Mouse (Mus musculus): Measurements from ENCODE around the gene Anapc15-ps.
A peak's percentile ranks its signal among the peaks of the same experiment; 100 is the strongest.

The Anapc15-ps gene

DNA sequence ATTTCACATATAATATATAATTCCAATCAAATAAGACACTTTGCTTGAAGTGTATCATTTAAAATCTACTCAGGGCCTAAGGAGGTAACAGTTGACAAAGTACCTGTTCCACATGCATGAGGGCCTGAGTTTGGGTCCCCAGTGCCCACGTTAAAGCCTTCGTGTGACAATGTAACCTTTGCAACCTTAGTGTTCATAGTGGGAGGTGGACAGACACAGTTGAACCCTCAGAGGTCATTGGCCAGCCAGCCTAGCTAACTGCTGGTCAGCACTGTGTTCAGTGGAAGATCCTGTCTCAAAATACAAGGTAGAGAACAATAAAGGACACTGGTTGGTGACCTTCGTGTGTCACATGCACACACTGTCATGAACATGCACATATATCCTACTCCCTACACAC, 4.2 kb downstream of the Anapc15-ps start:
- DNase-seq (ENCODE audit: low spot score), result no peak

- no peak for DNase-seq (ENCODE audit: low spot score)
Measured at GRCm38 (mm10) chr10:95667371-95668030, 5.8 kb downstream of the Anapc15-ps start.

DNA sequence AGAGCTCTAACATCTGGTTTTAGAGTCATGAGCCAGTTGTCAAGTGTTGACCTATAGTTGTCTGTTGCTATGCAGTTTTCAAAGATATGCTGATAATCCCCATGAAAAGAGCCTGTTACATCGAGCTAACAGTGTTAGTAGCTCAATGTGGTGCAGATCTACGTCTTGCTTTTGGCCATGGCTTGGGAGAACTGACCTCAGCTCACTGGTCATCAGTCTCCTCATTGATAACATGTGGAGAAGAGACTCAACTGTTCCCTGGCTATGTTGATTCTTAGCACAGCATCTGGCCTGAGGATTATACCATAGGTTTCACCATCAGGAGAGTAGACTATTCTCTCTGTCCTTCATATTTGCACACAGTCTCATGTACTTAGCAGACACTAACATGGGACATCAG, 6.5 kb downstream of the Anapc15-ps start:
- DNase-seq (ENCODE audit: low spot score), result no peak

DNA sequence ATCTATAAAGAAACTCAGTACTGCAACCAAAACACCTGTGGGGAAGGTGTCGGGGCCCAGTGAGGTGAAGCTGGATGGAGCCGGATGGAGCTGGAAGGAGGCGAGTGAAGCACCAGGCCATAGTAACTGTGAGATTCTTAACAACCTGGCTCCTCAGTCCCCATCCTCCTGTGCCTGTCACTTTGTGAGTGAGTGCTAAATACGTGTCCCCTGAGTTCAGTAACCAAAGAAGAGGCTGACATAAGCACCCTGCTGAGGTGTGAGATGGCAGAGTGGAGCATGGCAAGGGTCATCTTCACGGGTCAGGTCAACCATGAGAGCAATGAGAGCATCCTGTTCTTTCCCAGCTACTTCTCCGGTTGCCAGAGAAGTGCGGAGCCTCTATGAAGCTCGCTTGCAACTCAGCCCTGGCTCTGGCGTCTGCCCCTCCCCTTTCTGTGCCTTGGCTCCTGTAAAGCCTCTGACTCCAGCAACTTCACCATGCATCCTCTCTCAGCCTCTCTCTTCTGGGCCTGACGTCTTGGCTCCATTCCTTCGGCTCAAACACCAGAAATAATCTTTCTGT, 7.7 kb downstream of the Anapc15-ps start:
- DNase-seq (ENCODE audit: low spot score), result no peak

DNA sequence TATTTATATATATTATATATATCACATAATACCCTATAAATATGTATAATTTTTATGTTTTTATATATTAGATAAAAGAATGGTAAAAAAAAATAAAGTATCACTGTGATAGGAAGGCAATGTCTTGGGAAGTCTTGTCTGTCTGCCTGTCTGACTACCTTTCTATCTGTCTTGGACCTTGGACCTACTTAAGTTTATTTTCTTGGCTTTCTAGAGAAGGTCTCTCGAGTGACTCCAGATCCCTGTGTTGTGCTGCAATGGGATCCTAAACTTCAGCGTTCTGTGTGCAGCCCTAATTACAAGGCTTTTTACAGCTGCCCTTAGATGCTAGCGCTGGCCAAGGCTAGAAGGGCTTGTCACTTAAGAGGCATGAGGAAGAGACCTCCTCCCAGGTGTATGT, 8.6 kb downstream of the Anapc15-ps start:
- DNase-seq (ENCODE audit: low spot score), result no peak

- no peak for DNase-seq (ENCODE audit: low spot score)
Measured at GRCm38 (mm10) chr10:95660356-95660755, 12.9 kb downstream of the Anapc15-ps start.

DNA sequence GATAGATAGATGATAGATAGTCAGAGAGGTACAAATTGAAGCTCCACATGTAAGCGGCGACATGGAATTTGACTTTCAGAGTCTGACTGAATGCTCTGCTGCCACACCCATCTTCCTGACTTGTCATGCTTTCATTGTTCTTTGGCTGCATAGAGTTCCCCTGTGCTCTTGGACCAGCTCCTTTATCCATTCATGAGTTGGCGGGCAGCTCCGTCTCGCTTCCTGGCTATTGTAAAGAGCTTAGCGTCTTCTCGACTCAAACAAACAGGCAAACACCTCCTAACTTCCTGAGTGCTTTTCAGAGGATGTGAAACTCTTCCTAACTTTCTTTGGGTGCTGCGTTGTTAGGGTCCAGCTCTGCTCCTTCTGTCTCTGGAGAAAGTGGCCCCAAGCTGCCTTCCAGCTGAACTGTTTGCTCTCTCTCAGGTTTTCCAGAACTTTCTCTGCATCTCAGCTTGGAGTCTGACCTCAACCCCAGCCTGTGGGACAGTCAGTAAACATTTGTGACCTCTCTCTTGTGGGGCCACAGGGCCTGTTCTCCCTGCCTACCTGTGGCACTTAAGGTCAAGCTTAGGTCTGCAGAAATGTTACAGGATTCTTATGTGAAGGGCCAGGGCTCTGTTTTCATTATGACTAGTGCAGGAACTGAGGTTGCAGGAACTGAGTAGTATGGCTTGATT, 13.6 kb downstream of the Anapc15-ps start:
- DNase-seq (ENCODE audit: low spot score), result peak; percentile 12

DNA sequence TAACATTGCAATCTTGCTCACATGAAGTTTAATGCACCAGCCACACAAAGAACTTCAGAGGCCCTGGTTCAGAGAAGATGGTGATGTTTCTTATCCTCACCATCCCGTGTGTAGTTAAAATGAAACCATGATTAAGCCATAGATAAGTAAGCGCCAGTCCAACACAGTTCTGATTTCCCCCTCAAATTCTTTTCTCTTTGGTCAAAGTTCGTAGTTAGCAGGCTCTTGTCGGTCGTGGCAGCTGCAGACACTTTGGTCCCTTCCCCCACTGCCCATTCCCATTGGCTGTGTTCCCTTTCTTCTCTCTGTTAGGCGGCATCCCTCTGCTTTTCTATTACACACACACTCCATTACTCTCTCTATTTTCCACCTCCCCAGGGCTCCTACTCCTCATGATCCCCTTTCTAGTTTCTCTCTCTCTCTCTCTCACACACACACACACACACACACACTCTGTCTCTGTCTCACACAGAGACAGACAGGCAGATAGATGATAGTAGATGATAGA, 14.4 kb downstream of the Anapc15-ps start:
- no peak for DNase-seq (ENCODE audit: low spot score)

DNA sequence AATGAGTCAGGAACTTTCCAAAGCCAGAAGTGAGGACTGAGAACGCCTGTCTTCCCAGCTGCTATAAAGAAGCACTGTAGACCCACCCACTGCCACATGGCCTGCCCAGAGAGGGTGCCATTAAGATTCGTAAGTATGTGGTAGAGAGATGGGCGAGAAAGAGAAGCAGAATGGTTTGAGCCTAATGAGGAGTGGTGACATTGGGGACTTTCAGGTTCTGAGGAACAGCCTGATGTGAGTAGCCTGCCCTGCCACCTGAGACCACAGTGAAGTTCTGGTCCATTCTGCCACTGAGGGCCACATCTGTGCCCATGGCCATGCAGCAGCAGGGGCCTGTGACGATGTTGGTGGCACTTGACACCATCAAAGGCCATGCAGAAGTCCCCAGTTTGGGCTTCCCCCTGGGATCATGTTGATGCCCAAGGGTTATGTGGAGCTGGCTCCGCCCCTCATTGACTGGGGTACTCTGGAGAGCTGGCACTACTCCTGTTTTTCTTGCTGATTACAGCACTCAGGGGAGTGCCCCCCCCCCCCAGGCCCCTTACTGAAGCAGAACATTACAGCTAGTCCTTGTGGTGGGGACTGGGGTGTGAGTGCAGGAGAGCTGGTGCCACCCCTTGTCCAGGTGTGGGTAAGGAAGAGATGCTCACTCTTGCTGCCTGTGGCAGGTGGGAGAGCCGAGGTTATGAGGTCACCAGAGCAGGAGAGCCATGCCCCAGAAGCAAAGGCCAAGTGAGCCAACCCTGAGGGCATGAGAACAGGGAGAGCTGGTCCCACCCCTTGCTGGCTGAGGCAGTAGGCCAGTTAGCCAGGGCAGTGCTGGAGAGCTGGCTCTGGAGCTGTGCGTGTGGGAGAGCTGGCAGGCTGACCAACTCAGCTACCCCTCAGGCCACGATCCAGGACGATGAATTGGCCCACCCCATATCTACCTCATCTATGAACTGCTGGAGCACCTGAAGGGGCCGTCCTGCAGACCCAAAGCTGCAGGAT, 16.7 kb downstream of the Anapc15-ps start:
- DNase-seq (ENCODE audit: low spot score), result no peak

- no peak for DNase-seq (ENCODE audit: low spot score)
Measured at GRCm38 (mm10) chr10:95652131-95652530, 21.1 kb downstream of the Anapc15-ps start.

GRCm38 (mm10) chr10:95648326-95648888, 24.8 kb downstream of the Anapc15-ps start:
- DNase-seq (ENCODE audit: low spot score), result no peak

GRCm38 (mm10) chr10:95647128-95647527, 26.1 kb downstream of the Anapc15-ps start:
- no peak for DNase-seq (ENCODE audit: low spot score)

- no peak for DNase-seq (ENCODE audit: low spot score)
Measured at GRCm38 (mm10) chr10:95646576-95646975, 26.7 kb downstream of the Anapc15-ps start.

- DNase-seq (ENCODE audit: low spot score), result peak; percentile 18
Measured at GRCm38 (mm10) chr10:95643696-95644360, 29.4 kb downstream of the Anapc15-ps start.

GRCm38 (mm10) chr10:95643042-95643441, 30.2 kb downstream of the Anapc15-ps start:
- no peak for DNase-seq (ENCODE audit: low spot score)

- DNase-seq (ENCODE audit: low spot score), result no peak
Measured at GRCm38 (mm10) chr10:95641335-95641734, 31.9 kb downstream of the Anapc15-ps start.

DNA sequence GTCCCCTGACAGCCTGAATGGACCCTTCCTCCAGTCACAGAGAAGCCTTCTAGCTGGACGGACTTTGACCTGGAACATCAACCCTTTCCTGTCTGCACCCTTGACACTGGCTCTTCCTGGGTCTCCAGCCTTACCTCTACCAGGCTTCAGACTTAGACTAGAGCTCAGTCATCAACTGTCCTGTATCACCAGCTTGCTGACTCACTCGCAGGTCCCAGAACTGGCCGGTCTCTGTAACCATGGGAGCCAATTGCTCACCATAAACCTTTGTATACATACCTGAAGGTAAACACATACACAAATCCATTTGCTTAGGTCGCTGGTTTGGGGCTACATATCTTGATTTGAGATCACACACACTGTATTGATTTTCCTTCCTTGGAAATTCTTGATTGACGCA, 33.8 kb downstream of the Anapc15-ps start:
- DNase-seq (ENCODE audit: low spot score), result no peak

DNA sequence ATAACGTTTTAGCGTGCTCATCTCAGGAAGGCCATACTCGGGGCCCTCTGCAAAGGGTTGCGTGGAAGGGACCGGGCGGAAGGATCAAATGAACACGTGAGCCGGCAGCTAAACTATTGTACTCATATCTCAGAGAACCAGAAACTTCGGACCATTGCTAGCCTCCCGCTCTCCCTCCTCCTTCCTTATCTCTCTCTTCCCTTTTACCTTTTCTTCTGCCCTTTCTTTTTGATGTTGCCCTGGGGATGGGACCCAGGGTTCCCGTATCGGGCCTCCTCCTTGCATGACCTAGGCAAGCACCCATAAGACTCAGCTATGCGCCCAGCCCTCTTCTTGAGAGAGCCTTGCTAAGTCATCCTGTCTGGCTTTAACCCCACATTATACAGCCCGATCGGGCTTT, 38.5 kb downstream of the Anapc15-ps start:
- DNase-seq (ENCODE audit: low spot score), result no peak

DNA sequence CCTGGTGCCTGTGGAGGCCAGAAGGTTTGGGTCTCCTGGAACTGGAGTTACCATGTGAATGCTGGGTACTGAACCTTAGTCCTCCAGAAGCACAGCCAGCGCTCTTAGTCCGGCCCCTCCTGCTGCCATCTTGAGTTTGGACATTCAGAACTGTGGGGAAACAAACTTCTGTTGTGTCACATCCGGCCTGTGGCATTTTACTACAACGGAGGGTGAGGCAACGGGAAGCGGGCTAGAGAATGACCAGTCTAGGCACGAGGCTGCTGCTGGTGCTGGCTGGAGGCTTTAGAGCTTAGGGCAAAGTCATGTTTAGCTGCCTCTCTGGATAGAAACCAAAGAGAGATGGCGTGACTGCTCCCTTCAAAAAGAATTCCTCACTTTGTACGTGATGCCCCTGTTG, 39.0 kb downstream of the Anapc15-ps start:
- DNase-seq (ENCODE audit: low spot score), result no peak

DNA sequence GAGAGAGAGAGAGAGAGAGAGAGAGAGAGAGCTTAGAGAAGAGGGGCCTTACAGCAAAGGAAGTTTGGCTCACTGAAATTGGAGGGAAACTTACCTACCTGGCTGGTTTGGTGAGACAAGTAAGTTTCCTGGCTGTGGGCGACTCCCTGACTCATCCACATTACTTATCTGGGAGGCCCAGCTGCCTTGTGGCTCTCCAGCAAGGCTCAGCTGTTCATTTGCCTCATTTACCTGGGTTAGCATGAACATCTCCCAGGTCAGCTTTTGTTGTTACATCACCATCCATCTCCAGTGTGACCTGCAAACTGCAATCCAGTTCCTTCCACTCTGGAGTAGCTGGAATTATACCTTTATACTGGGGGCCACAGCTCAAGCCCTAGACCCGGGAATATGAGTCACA, 41.7 kb downstream of the Anapc15-ps start:
- no peak for DNase-seq (ENCODE audit: low spot score)

DNA sequence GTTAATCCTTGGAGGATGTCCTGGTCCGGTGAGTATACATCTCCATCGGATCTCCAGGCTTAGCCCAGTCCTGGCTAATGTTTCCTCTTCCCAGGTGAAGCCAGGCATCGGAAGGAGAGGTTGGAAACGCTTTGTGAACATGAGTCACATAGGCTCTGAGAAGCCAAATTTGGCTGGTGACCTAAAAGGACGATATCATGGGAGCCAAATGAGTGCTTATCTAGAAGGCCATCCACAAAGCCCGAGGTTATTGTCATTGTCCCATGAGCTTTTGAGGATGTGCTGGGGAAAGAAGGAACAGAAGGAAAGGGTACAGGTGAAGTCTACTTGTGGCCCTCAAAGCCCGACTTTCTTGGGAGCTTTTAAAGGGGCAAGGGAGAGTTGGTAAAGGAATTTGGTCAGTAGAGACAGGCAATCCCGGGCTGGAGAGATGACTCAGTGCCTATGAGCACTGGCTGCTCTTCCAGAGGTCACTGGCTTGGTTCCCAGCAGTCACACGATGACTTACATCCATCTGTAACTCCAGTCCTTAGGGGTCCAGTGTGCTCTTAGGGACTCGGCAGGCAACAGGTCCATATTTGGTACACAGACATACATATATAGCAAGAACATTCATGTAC, 42.4 kb downstream of the Anapc15-ps start:
- DNase-seq (ENCODE audit: low spot score), result no peak

Data from lung, postnatal 25 days (tissue).